Mouse (Mus musculus): ENCODE measurements at regions not wholly inside any gene's neighbourhood (a gene's known extent, or its start where the extent isn't known, plus 50 kb on each side); places are given as distances from the start of the nearest gene placed in this dataset.
A peak's percentile ranks its signal among the peaks of the same experiment; 100 is the strongest.

- no peaks in the 10 kb centered on the region for H3K27me3 ChIP-seq (replicated peaks; ENCODE audit: control insufficient read depth, insufficient read depth, low read length)
- H3K4me1 ChIP-seq (ENCODE audit: control insufficient read depth, insufficient read depth, low read depth, low read length): peaks cover 7% of the 10 kb centered on the region
- H3K4me2 ChIP-seq (ENCODE audit: low read length): no peak overlapping the region
- no peaks in the 10 kb centered on the region for H3K9me3 ChIP-seq (ENCODE audit: control insufficient read depth, low read length)
- H3K36me3 ChIP-seq (ENCODE audit: control insufficient read depth, insufficient read depth, low read length): no peaks in the 10 kb centered on the region
- WGBS: 74% methylated on average over 4 of the region's 4 CpGs
- no peak overlapping the region for H3K4me3 ChIP-seq (ENCODE audit: low read length)
- ATAC-seq: no peak
- H3K27ac ChIP-seq (ENCODE audit: low read depth, low read length): no peak overlapping the region
- no peak overlapping the region for H3K9ac ChIP-seq (ENCODE audit: low read depth, low read length)
Observed at GRCm38 (mm10) chr2:48536930-48537329, 277.0 kb upstream of the Acvr2a start.

- ATAC-seq: peak; percentile 92
- Histone ChIP-seq H3K27me3 (replicated peaks; ENCODE audit: control insufficient read depth, insufficient read depth, low read length) (no peaks in the 10 kb centered on the region), H3K9me3 (ENCODE audit: control insufficient read depth, low read length) (no peaks in the 10 kb centered on the region), H3K4me2 (ENCODE audit: low read length) (peak overlapping the region; percentile 60), H3K4me1 (ENCODE audit: control insufficient read depth, insufficient read depth, low read depth, low read length) (peaks cover 7% of the 10 kb centered on the region), H3K4me3 (ENCODE audit: low read length) (peak overlapping the region; percentile 30), H3K9ac (ENCODE audit: low read depth, low read length) (peak overlapping the region; percentile 49), H3K36me3 (ENCODE audit: control insufficient read depth, insufficient read depth, low read length) (no peaks in the 10 kb centered on the region), H3K27ac (ENCODE audit: low read depth, low read length) (peak overlapping the region; percentile 24)
- WGBS: 13% methylated on average over 13 of the region's 13 CpGs
Observed at GRCm38 (mm10) chr2:48538668-48539341, 275.1 kb upstream of the Acvr2a start.

GRCm38 (mm10) chr2:48539465-48540055 is 274.3 kb upstream of the Acvr2a start:
- Histone ChIP-seq H3K27me3 (replicated peaks; ENCODE audit: control insufficient read depth, insufficient read depth, low read length) (no peaks in the 10 kb centered on the region), H3K4me2 (ENCODE audit: low read length) (peak overlapping the region; percentile 60), H3K9ac (ENCODE audit: low read depth, low read length) (no peak overlapping the region), H3K4me3 (ENCODE audit: low read length) (no peak overlapping the region), H3K27ac (ENCODE audit: low read depth, low read length) (no peak overlapping the region), H3K9me3 (ENCODE audit: control insufficient read depth, low read length) (no peaks in the 10 kb centered on the region), H3K4me1 (ENCODE audit: control insufficient read depth, insufficient read depth, low read depth, low read length) (peaks cover 7% of the 10 kb centered on the region), H3K36me3 (ENCODE audit: control insufficient read depth, insufficient read depth, low read length) (no peaks in the 10 kb centered on the region)
- WGBS: 57% methylated on average over 4 of the region's 4 CpGs
- ATAC-seq: 0 out of 2 replicates have a peak, but pooled peaks have one; percentile 22

- no peak overlapping the region for H3K27ac ChIP-seq (ENCODE audit: low read depth, low read length)
- WGBS: 63% methylated on average over 4 of the region's 4 CpGs
- H3K36me3 ChIP-seq (ENCODE audit: control insufficient read depth, insufficient read depth, low read length): no peaks in the 10 kb centered on the region
- H3K4me1 ChIP-seq (ENCODE audit: control insufficient read depth, insufficient read depth, low read depth, low read length): no peaks in the 10 kb centered on the region
- H3K4me3 ChIP-seq (ENCODE audit: low read length): no peak overlapping the region
- no peak overlapping the region for H3K4me2 ChIP-seq (ENCODE audit: low read length)
- H3K9ac ChIP-seq (ENCODE audit: low read depth, low read length): no peak overlapping the region
- no peaks in the 10 kb centered on the region for H3K9me3 ChIP-seq (ENCODE audit: control insufficient read depth, low read length)
- no peaks in the 10 kb centered on the region for H3K27me3 ChIP-seq (replicated peaks; ENCODE audit: control insufficient read depth, insufficient read depth, low read length)
- no peak for ATAC-seq
Observed at GRCm38 (mm10) chr2:48544377-48544776, 269.5 kb upstream of the Acvr2a start.

- no peaks in the 10 kb centered on the region for H3K9me3 ChIP-seq (ENCODE audit: control insufficient read depth, low read length)
- ATAC-seq: no peak
- 68% methylated on average over 4 of the region's 4 CpGs for WGBS
Observed at GRCm38 (mm10) chr2:48545072-48545471, 268.8 kb upstream of the Acvr2a start.

GRCm38 (mm10) chr2:48545679-48546078 is 268.2 kb upstream of the Acvr2a start:
- H3K4me1 ChIP-seq (ENCODE audit: control insufficient read depth, insufficient read depth, low read depth, low read length): no peaks in the 10 kb centered on the region

More at GRCm38 (mm10) chr2:48545072-48545471, 268.8 kb upstream of the Acvr2a start:
- H3K9ac ChIP-seq (ENCODE audit: low read depth, low read length): no peak overlapping the region
- H3K4me2 ChIP-seq (ENCODE audit: low read length): no peak overlapping the region
- no peaks in the 10 kb centered on the region for H3K4me1 ChIP-seq (ENCODE audit: control insufficient read depth, insufficient read depth, low read depth, low read length)
- H3K4me3 ChIP-seq (ENCODE audit: low read length): no peak overlapping the region
- H3K36me3 ChIP-seq (ENCODE audit: control insufficient read depth, insufficient read depth, low read length): no peaks in the 10 kb centered on the region
- H3K27ac ChIP-seq (ENCODE audit: low read depth, low read length): no peak overlapping the region
- H3K27me3 ChIP-seq (replicated peaks; ENCODE audit: control insufficient read depth, insufficient read depth, low read length): no peaks in the 10 kb centered on the region

GRCm38 (mm10) chr2:48546194-48546593 is 267.7 kb upstream of the Acvr2a start:
- Histone ChIP-seq H3K27me3 (replicated peaks; ENCODE audit: control insufficient read depth, insufficient read depth, low read length) (no peaks in the 10 kb centered on the region), H3K4me3 (ENCODE audit: low read length) (no peak overlapping the region), H3K36me3 (ENCODE audit: control insufficient read depth, insufficient read depth, low read length) (no peaks in the 10 kb centered on the region), H3K4me1 (ENCODE audit: control insufficient read depth, insufficient read depth, low read depth, low read length) (no peaks in the 10 kb centered on the region), H3K4me2 (ENCODE audit: low read length) (no peak overlapping the region), H3K27ac (ENCODE audit: low read depth, low read length) (no peak overlapping the region), H3K9me3 (ENCODE audit: control insufficient read depth, low read length) (no peaks in the 10 kb centered on the region), H3K9ac (ENCODE audit: low read depth, low read length) (no peak overlapping the region)
- no peak for ATAC-seq
- 93% methylated on average over 4 of the region's 4 CpGs for WGBS

More at GRCm38 (mm10) chr2:48545679-48546078, 268.2 kb upstream of the Acvr2a start:
- H3K27ac ChIP-seq (ENCODE audit: low read depth, low read length): no peak overlapping the region
- no peak overlapping the region for H3K4me3 ChIP-seq (ENCODE audit: low read length)
- H3K4me2 ChIP-seq (ENCODE audit: low read length): no peak overlapping the region
- no peaks in the 10 kb centered on the region for H3K27me3 ChIP-seq (replicated peaks; ENCODE audit: control insufficient read depth, insufficient read depth, low read length)
- no peaks in the 10 kb centered on the region for H3K36me3 ChIP-seq (ENCODE audit: control insufficient read depth, insufficient read depth, low read length)
- no peaks in the 10 kb centered on the region for H3K9me3 ChIP-seq (ENCODE audit: control insufficient read depth, low read length)
- WGBS: 53% methylated on average over 4 of the region's 4 CpGs
- ATAC-seq: no peak
- H3K9ac ChIP-seq (ENCODE audit: low read depth, low read length): no peak overlapping the region

GRCm38 (mm10) chr2:48556600-48556999 is 257.3 kb upstream of the Acvr2a start:
- Histone ChIP-seq H3K36me3 (ENCODE audit: control insufficient read depth, insufficient read depth, low read length) (no peaks in the 10 kb centered on the region), H3K4me3 (ENCODE audit: low read length) (no peak overlapping the region), H3K4me1 (ENCODE audit: control insufficient read depth, insufficient read depth, low read depth, low read length) (no peaks in the 10 kb centered on the region), H3K9ac (ENCODE audit: low read depth, low read length) (no peak overlapping the region), H3K4me2 (ENCODE audit: low read length) (no peak overlapping the region), H3K9me3 (ENCODE audit: control insufficient read depth, low read length) (no peaks in the 10 kb centered on the region), H3K27me3 (replicated peaks; ENCODE audit: control insufficient read depth, insufficient read depth, low read length) (no peaks in the 10 kb centered on the region), H3K27ac (ENCODE audit: low read depth, low read length) (no peak overlapping the region)
- ATAC-seq: no peak
- WGBS: 82% methylated on average over 3 of the region's 3 CpGs

- ATAC-seq: no peak
- Histone ChIP-seq H3K36me3 (ENCODE audit: control insufficient read depth, insufficient read depth, low read length) (no peaks in the 10 kb centered on the region), H3K9me3 (ENCODE audit: control insufficient read depth, low read length) (no peaks in the 10 kb centered on the region), H3K27me3 (replicated peaks; ENCODE audit: control insufficient read depth, insufficient read depth, low read length) (no peaks in the 10 kb centered on the region), H3K4me3 (ENCODE audit: low read length) (no peak overlapping the region), H3K4me2 (ENCODE audit: low read length) (no peak overlapping the region), H3K27ac (ENCODE audit: low read depth, low read length) (no peak overlapping the region), H3K9ac (ENCODE audit: low read depth, low read length) (no peak overlapping the region), H3K4me1 (ENCODE audit: control insufficient read depth, insufficient read depth, low read depth, low read length) (no peaks in the 10 kb centered on the region)
Observed at GRCm38 (mm10) chr2:48557123-48557522, 256.8 kb upstream of the Acvr2a start.

Measured in hindbrain, embryonic 16.5 days (tissue).